Mouse (Mus musculus) brain, embryonic 14.5 days (tissue): Measurements from ENCODE around the gene Lmo1.

Source experiments
- CTCF ChIP-seq: fragments of 200-500 bp; IDR thresholded peaks from 2 replicates; pipeline ENCODE4 v1.5.1; 2012; ENCODE audit warnings: inconsistent platforms, mild to moderate bottlenecking, moderate library complexity, borderline replicate concordance; ENCODE audit not compliant: insufficient read depth, insufficient read length; ENCODE audit errors: extremely low read depth
- POLR2A ChIP-seq: fragments of 200-500 bp; IDR thresholded peaks from 2 replicates; pipeline ENCODE4 v1.6.1; 2012; ENCODE audit warnings: mild to moderate bottlenecking, inconsistent platforms, borderline replicate concordance; ENCODE audit not compliant: poor library complexity, insufficient read depth, insufficient read length, severe bottlenecking; ENCODE audit errors: extremely low read depth

- TF ChIP-seq CTCF (no peak), POLR2A (no peak)
These were observed 32.4 kb downstream of the Lmo1 start for GRCm38 (mm10) chr7:109142564-109142963.
